8 mouse cellular contexts compared by ENCODE assay signal in the genomic region with DNA sequence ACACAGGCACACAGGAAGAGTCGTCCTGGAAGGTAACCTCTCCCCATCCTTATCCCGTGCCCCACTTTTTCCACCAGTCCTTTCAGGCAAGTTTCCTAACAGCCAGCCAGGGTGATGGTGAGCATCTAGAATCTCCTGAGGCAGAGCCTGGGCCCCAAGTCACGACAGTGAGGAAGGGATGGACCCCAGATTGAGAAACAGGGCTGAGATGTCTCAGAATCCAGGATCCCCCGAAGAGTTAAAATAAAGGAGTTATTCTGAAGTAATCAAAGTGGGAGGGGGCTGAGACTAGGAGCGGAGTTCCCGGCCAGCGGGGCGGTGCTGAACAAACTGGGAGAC. TPM values are rescaled to one million over a fixed set of nuclear protein-coding genes. Genes with fewer than 3 reads are reported as not detected.
A peak's percentile ranks its signal among the peaks of the same experiment; 100 is the strongest.
DNase-seq lines count a peak whose midpoint lies in the region; ATAC-seq lines count a peak whose summit lies in the region.

No protein-coding gene starts in this region.

- H3K9ac ChIP-seq in kidney, embryonic 14.5 days (ENCODE audit: low read depth, low read length) = peak overlapping the region; percentile 61
- H3K9ac ChIP-seq in hindbrain, embryonic 16.5 days (ENCODE audit: low read depth, low read length) = peak overlapping the region; percentile 58
- no peak overlapping the region; the same call in 1 of the 2 replicates for H3K9ac ChIP-seq in midbrain, embryonic 14.5 days (replicated peaks; ENCODE audit: low read length)

- no peaks in the 10 kb centered on the region for H3K27me3 ChIP-seq in kidney, embryonic 14.5 days (ENCODE audit: control insufficient read depth, insufficient read depth, low read length)
- H3K27me3 ChIP-seq in hindbrain, embryonic 16.5 days (replicated peaks; ENCODE audit: control insufficient read depth, insufficient read depth, low read length) = no peaks in the 10 kb centered on the region
- no peaks in the 10 kb centered on the region for H3K27me3 ChIP-seq in midbrain, embryonic 14.5 days (ENCODE audit: control insufficient read depth, insufficient read depth, low read length)

- WGBS in kidney, embryonic 14.5 days = 0% methylated on average over 8 of the region's 8 CpGs
- WGBS in hindbrain, embryonic 16.5 days = 0% methylated on average over 8 of the region's 8 CpGs
- WGBS in midbrain, embryonic 14.5 days = under 1% methylated on average over 8 of the region's 8 CpGs

- H3K4me2 ChIP-seq in kidney, embryonic 14.5 days (replicated peaks; ENCODE audit: low read depth, low read length) = peak overlapping the region; percentile 52
- peak overlapping the region; percentile 63 for H3K4me2 ChIP-seq in hindbrain, embryonic 16.5 days (ENCODE audit: low read length)
- H3K4me2 ChIP-seq in midbrain, embryonic 14.5 days (ENCODE audit: low read length) = peak overlapping the region; percentile 57

- peak overlapping the region; percentile 49; the same call in 1 of the 2 replicates for H3K27ac ChIP-seq in kidney, embryonic 14.5 days (ENCODE audit: low read depth, low read length)
- H3K27ac ChIP-seq in brown adipose tissue, adult 24 weeks (replicated peaks; ENCODE audit: low read depth, low read length) = peak overlapping the region; percentile 77
- H3K27ac ChIP-seq in hindbrain, embryonic 16.5 days (ENCODE audit: low read depth, low read length) = peak overlapping the region; percentile 53
- 0 out of 2 replicates have a peak overlapping the region, but pooled peaks have one; percentile 43 for H3K27ac ChIP-seq in midbrain, embryonic 14.5 days (replicated peaks; ENCODE audit: low read depth, low read length)

- no peaks in the 10 kb centered on the region for H3K9me3 ChIP-seq in kidney, embryonic 14.5 days (ENCODE audit: control insufficient read depth, low read length)
- H3K9me3 ChIP-seq in hindbrain, embryonic 16.5 days (ENCODE audit: control insufficient read depth, low read length) = no peaks in the 10 kb centered on the region
- no peaks in the 10 kb centered on the region for H3K9me3 ChIP-seq in midbrain, embryonic 14.5 days (ENCODE audit: control insufficient read depth, low read length)

- no peak for DNase-seq in kidney, postnatal 10 days
- DNase-seq in midbrain, embryonic 14.5 days = no peak
- DNase-seq in urinary bladder, postnatal 25 days (ENCODE audit: low spot score) = no peak
- DNase-seq in embryo, embryonic 11 days = no peak
- no peak for DNase-seq in right cerebral cortex, postnatal 36 days (ENCODE audit: low spot score in 2 of 2)

- no peaks in the 10 kb centered on the region for H3K36me3 ChIP-seq in kidney, embryonic 14.5 days (ENCODE audit: control insufficient read depth, insufficient read depth, low read length)
- no peaks in the 10 kb centered on the region for H3K36me3 ChIP-seq in hindbrain, embryonic 16.5 days (ENCODE audit: control insufficient read depth, insufficient read depth, low read length)
- H3K36me3 ChIP-seq in midbrain, embryonic 14.5 days (ENCODE audit: control insufficient read depth, insufficient read depth, low read length) = no peaks in the 10 kb centered on the region

- H3K4me3 ChIP-seq in kidney, embryonic 14.5 days (ENCODE audit: low read length) = peak overlapping the region; percentile 73
- peak overlapping the region; percentile 66 for H3K4me3 ChIP-seq in brown adipose tissue, adult 24 weeks (ENCODE audit: insufficient read depth, low read depth, low read length)
- H3K4me3 ChIP-seq in hindbrain, embryonic 16.5 days (ENCODE audit: low read length) = peak overlapping the region; percentile 91
- peak overlapping the region; percentile 71 for H3K4me3 ChIP-seq in midbrain, embryonic 14.5 days (replicated peaks; ENCODE audit: low read depth, low read length)

- peaks cover 5% of the 10 kb centered on the region; the same call in 1 of the 2 replicates for H3K4me1 ChIP-seq in kidney, embryonic 14.5 days (ENCODE audit: control insufficient read depth, insufficient read depth, low read length)
- peaks cover 3% of the 10 kb centered on the region; the same call in 1 of the 2 replicates for H3K4me1 ChIP-seq in brown adipose tissue, adult 24 weeks (ENCODE audit: control insufficient read depth, insufficient read depth, insufficient read length, low read length)
- peaks cover 11% of the 10 kb centered on the region for H3K4me1 ChIP-seq in hindbrain, embryonic 16.5 days (ENCODE audit: control insufficient read depth, insufficient read depth, low read depth, low read length)
- H3K4me1 ChIP-seq in midbrain, embryonic 14.5 days (ENCODE audit: control insufficient read depth, insufficient read depth, low read length) = peaks cover 18% of the 10 kb centered on the region

- ATAC-seq in kidney, embryonic 14.5 days (ENCODE audit: low FRiP score, low TSS enrichment) = peak; percentile 21
- no peak for ATAC-seq in hindbrain, embryonic 16.5 days
- ATAC-seq in midbrain, embryonic 14.5 days (ENCODE audit: low FRiP score, low TSS enrichment) = no peak

RNA-seq across cellular contexts. Expression of gene Leprot, which starts 0.7 kb away (rescaled TPM):
- polyA plus RNA-seq in kidney, embryonic 14.5 days (2014; fragmentation: Nextera tagmentation; extraction: Ambion mirVana) = 71.4 and 84.2 TPM in 2 replicates
- polyA plus RNA-seq in brown adipose tissue, adult 24 weeks (2012; ENCODE audit: insufficient read depth, insufficient read length, missing spikeins) = 36.0 and 36.4 TPM in 2 replicates
- 89.6 and 96.6 TPM in 2 replicates for polyA plus RNA-seq in hindbrain, embryonic 16.5 days (2015; fragmentation: Nextera tagmentation; extraction: Ambion mirVana)
- polyA plus RNA-seq in midbrain, embryonic 14.5 days (2014; fragmentation: Nextera tagmentation; extraction: Ambion mirVana) = 88.0 and 102 TPM in 2 replicates
